Mouse (Mus musculus): Measurements from ENCODE around the gene 2310011J03Rik. TPM values are rescaled to one million over a fixed set of nuclear protein-coding genes. Genes with fewer than 3 reads are reported as not detected.
A peak's percentile ranks its signal among the peaks of the same experiment; 100 is the strongest.

Gene 2310011J03Rik
- polyA plus RNA-seq, 1 experiment, result 72.5 TPM

DNA sequence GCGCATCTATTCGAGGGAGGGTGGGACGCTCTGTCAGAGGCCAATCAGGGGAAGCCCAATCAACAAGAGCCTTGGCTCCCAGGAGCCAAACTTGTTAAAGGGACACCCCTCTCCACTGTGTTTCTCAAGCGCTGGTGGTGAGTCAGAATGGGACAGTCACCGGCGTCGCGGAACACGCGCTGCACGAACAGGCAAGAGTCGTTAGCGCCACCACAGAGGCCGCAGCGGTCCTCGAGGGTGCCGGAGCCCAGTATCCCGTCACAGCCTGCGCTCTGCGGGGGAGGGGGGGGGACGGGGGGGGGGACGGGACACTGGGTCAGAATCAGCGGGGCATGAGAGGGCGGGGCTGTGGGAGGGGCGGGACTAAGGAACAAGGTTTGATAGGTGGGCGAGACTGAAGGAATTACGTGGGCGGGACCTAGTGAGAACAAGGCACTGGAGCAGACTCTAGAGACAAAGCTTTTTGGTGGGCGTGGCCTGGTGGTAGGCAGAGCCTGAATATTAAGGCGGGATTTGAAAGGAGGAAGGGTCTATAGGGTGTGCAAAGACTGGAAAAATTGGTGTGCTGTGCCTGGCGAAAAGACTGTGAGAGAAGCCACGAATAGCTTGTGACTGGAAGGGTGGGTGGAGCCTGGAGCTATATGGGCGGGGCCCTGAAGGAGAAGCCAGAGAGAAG is 22.6 kb upstream of the 2310011J03Rik start:
- WGBS, result under 1% methylated on average over 33 of the region's 33 CpGs
- no peak for DNase-seq (ENCODE audit: low read depth, low spot score)

- no peak for DNase-seq (ENCODE audit: low read depth, low spot score)
- 9% methylated on average over 26 of the region's 26 CpGs for WGBS
Measured at GRCm38 (mm10) chr10:80342305-80342748, 22.0 kb upstream of the 2310011J03Rik start.

DNA sequence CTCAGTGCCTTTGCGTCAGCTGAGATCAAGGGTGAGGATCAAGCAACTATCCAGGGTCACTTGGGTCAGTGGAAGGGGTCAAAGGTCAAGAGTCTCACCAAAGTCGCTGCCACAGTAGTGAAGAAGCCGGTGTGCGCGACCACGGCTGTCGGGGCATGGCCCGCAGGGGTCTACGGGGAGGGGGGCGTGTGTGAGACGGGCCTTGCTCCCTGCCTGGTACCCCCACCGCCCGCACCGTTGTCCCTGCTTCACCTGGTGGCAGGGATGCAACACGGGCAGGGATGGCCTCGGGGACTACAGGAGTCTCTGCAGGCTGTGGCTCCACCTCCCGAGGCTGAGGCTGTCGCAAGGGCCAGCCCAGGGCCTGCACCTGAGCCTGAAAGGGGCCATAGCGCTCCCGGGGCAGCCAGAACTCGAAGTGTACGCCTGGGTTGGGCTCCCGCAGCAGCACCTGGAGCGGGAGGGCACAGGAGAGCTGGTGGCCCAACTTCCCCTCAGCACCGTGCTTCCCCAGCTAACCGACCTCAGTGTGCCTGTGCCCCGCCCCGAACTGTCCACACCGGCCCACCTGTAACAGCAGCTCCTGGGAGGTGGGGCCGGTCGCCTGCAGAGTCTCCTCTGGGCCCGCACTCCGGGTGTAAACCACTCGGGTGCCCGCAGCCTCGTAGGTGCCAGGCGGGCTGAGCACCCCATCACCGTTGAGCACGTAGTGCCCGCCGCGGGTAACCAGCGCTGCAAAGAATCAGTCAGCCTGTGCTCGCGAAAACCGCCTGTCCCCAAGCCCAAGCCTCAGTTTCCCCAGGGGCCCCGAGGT is 21.4 kb upstream of the 2310011J03Rik start:
- no peak for DNase-seq (ENCODE audit: low read depth, low spot score)
- WGBS, result 16% methylated on average over 47 of the region's 47 CpGs

- WGBS, result 63% methylated on average over 21 of the region's 21 CpGs
Measured at GRCm38 (mm10) chr10:80341026-80341425, 20.7 kb upstream of the 2310011J03Rik start.

DNA sequence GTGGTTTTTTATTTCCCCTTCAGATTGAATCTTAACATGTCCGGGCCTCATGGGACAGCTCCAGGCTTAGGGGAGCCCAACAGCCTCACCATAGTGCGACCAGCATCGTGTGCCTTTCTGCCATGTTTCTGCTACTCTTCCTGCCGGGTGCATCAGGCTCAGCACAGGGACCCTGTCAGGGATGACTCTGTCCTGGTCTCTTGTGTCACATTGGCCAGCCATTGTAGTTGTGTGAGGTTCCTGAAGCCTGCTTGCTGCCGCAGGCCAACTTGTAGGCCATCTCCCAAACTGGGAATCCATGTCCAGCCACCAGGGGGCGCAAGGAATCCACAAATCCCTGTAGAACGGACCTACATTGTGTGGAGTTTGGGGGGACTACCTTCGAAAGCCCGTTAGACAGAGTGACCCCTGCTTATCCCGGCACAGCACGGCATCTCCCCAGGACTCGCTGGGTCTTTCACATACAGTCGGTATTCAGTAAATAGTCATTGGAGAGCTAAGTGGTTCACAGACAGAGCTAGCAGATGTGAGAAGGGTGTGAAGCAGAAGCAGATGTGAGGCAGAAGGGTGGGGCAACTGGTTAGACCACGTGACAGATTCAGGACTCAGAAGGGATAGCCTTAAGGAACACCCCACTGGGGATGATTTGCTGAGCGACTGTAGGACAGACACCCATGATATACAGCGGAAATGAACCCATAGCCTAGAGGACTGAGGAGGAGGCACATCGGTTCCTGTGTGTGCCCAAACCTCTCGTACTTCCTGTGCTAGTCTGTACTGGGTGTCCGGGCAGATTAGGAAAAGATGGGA is 19.8 kb upstream of the 2310011J03Rik start:
- 20% methylated on average over 19 of the region's 19 CpGs for WGBS
- DNase-seq (ENCODE audit: low read depth, low spot score), result peak; percentile 60

More at GRCm38 (mm10) chr10:80341026-80341425, 20.7 kb upstream of the 2310011J03Rik start:
- no peak for DNase-seq (ENCODE audit: low read depth, low spot score)

- no peak for DNase-seq (ENCODE audit: low read depth, low spot score)
- WGBS, result 87% methylated on average over 12 of the region's 12 CpGs
Measured at GRCm38 (mm10) chr10:80336263-80336662, 15.9 kb upstream of the 2310011J03Rik start.

DNA sequence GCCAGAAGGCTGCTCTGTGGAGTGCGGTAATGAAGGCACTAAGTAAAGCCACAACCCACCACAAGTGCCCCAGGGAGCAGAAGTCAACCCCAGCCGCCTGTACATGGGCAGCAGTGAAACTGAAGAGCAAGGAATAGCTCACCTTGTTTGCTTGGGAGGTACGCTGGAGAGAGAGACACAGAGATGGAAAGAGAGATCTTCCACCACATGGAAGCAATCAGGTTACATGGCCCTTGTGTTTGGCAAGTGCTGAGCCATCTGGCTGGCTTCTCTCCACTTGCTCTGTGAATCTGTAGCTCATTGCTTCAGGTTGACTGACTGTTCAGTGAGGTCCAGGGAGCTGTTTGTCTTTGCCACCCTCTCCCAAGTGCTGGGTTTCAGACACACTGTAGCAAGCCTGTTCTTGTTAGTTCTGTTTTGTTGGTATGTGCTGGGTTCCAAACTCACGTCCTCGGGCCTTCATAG is 12.2 kb upstream of the 2310011J03Rik start:
- no peak for DNase-seq (ENCODE audit: low read depth, low spot score)
- WGBS, result 68% methylated on average over 5 of the region's 5 CpGs

DNA sequence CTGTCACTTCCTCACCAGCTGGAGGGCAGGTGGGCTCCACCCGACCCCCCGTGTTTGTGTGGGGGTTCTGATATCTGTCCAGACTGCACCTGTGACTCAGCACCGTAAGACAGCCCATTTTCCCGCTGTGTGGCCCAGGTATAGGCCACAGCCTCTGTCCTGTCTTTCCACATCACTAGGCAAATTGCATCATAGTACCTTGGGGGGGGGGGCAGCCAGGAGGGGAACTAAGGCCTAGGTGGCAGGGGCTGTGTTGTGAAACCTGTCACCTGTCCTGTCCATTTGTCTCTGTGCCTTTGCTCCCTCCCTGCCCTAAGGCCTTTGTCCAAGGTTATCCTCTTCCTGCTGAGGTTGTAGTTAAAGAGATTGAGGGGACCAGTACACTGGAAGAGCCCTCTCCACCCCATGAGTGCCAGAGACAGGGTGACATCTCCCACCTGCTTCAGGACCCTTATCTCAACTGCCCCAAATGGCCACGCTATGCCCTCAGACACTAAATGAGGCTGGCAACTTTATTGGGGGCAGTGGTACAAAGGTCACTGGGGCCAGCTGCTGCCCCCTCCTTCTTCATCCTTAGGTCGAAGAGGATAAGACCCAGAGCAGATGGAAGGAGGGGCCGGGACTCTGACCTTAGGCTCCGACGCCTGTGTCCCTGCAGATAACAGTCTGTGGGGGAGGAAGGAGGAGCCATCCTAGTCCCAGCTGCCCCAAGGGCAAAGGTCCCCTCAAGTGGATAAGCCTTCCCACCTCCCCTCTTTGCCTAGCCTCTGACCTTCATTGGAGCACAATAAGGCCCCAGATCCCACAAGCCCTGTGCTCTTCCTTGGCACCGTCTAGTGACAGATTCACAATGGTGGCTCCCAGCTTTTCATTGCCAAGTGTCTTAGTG is 11.5 kb upstream of the 2310011J03Rik start:
- no peak for DNase-seq (ENCODE audit: low read depth, low spot score)
- WGBS, result 24% methylated on average over 10 of the region's 10 CpGs

- 18% methylated on average over 2 of the region's 2 CpGs for WGBS
- DNase-seq (ENCODE audit: low read depth, low spot score), result no peak
Measured at GRCm38 (mm10) chr10:80330888-80331287, 10.6 kb upstream of the 2310011J03Rik start.

DNA sequence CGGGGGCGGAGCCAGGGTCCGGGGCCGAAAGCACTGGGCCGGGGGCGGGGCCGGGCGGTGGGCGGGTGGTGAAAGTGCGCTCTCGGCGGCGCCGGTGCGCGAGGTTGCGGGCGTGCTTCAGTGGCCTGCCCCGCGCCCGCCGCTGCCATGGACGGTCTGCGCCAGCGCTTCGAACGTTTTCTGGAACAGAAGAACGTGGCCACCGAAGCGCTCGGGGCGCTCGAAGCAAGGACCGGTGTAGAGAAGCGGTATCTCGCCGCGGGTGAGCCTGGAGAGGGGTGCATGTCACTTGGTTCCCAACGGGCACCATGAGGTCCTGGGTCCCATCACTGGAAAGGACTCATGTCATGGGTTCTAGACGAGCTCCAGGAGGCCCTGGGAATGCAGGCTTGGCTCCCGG is 9.7 kb upstream of the 2310011J03Rik start:
- no peak for DNase-seq (ENCODE audit: low read depth, low spot score)

GRCm38 (mm10) chr10:80329273-80330081 is 9.1 kb upstream of the 2310011J03Rik start, which contains the start of the genes Pcsk4 and Reep6:
TSS of gene Pcsk4 (minus strand) at chr10:80329498.
TSS of gene Reep6 (plus strand) at chr10:80329953.
- WGBS, result 2% methylated on average over 36 of the region's 36 CpGs
- peak; percentile 96 for DNase-seq (ENCODE audit: low read depth, low spot score)

More for the DNA sequence above, 9.7 kb upstream of the 2310011J03Rik start:
- 2% methylated on average over 41 of the region's 41 CpGs for WGBS

- WGBS, result 77% methylated on average over 21 of the region's 21 CpGs
- DNase-seq (ENCODE audit: low read depth, low spot score), result no peak
Measured at GRCm38 (mm10) chr10:80325045-80325444, 4.7 kb upstream of the 2310011J03Rik start.

- 71% methylated on average over 17 of the region's 17 CpGs for WGBS
- DNase-seq (ENCODE audit: low read depth, low spot score), result no peak
Measured at GRCm38 (mm10) chr10:80324120-80325037, 4.0 kb upstream of the 2310011J03Rik start.

GRCm38 (mm10) chr10:80323261-80324119 is 3.2 kb upstream of the 2310011J03Rik start:
- no peak for DNase-seq (ENCODE audit: low read depth, low spot score)
- WGBS, result 1% methylated on average over 46 of the region's 46 CpGs

DNA sequence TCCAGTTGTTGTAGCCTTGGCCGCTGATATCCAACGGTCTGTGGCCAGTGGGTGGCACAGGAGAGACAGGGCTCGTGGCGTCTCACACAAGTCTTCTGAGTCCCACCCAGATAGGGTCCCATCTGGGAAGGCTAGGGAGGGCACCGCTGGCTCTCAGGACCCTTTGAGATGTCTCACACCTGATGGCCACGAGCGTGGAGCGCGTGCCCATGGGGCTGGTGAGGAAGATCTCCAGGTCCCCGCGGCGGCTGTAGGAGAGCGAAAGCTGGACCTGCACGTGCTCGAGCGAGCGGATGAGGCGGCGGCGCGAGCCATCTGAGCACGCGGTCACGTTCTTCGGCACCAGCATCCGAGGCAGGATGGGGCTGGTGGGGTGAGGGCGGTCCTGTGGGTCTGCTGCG is 2.5 kb upstream of the 2310011J03Rik start:
- under 1% methylated on average over 28 of the region's 28 CpGs for WGBS
- no peak for DNase-seq (ENCODE audit: low read depth, low spot score)
